Mouse (Mus musculus): Measurements from ENCODE around the gene Sgtb. TPM values are rescaled to one million over a fixed set of nuclear protein-coding genes. Genes with fewer than 3 reads are reported as not detected.

Gene Sgtb
- total RNA-seq, 2 experiments from 2014 or later, result 7.0 to 18.3 TPM

GRCm38 (mm10) chr13:104108651-104109287 is 772 bp upstream of the Sgtb start:
- no peak for DNase-seq (ENCODE audit: low spot score in 2 of 2)

- peak in 1 of 2 experiments; percentile 36 for DNase-seq (ENCODE audit: low spot score in 2 of 2)
Observed at GRCm38 (mm10) chr13:104109816-104110521, 428 bp downstream of the Sgtb start.

- DNase-seq (ENCODE audit: low spot score in 2 of 2), result no peak
Observed at GRCm38 (mm10) chr13:104110526-104110925, 985 bp downstream of the Sgtb start.

- no peak for DNase-seq (ENCODE audit: low spot score in 2 of 2)
Observed at GRCm38 (mm10) chr13:104112266-104112900, 2.8 kb downstream of the Sgtb start.

GRCm38 (mm10) chr13:104113782-104114181 is 4.2 kb downstream of the Sgtb start:
- DNase-seq (ENCODE audit: low spot score in 2 of 2), result no peak

GRCm38 (mm10) chr13:104114827-104115226 is 5.3 kb downstream of the Sgtb start:
- DNase-seq (ENCODE audit: low spot score in 2 of 2), result no peak

GRCm38 (mm10) chr13:104122078-104122840 is 12.7 kb downstream of the Sgtb start:
- no peak for DNase-seq (ENCODE audit: low spot score in 2 of 2)

- DNase-seq (ENCODE audit: low spot score in 2 of 2), result no peak
Observed at GRCm38 (mm10) chr13:104123662-104124381, 14.3 kb downstream of the Sgtb start.

- no peak for DNase-seq (ENCODE audit: low spot score in 2 of 2)
Observed at GRCm38 (mm10) chr13:104132561-104132960, 23.0 kb downstream of the Sgtb start.

- no peak for DNase-seq (ENCODE audit: low spot score in 2 of 2)
Observed at GRCm38 (mm10) chr13:104134510-104135085, 25.1 kb downstream of the Sgtb start.

GRCm38 (mm10) chr13:104139369-104140209 is 30.0 kb downstream of the Sgtb start:
- peak; percentile 69 to 73 for DNase-seq (ENCODE audit: low spot score in 2 of 2)

GRCm38 (mm10) chr13:104144871-104145270 is 35.3 kb downstream of the Sgtb start:
- DNase-seq (ENCODE audit: low spot score in 2 of 2), result no peak

GRCm38 (mm10) chr13:104145646-104146045 is 36.1 kb downstream of the Sgtb start:
- DNase-seq (ENCODE audit: low spot score in 2 of 2), result no peak

- DNase-seq (ENCODE audit: low spot score in 2 of 2), result no peak
Observed at GRCm38 (mm10) chr13:104154180-104154579, 44.6 kb downstream of the Sgtb start.

- no peak for DNase-seq (ENCODE audit: low spot score in 2 of 2)
Observed at GRCm38 (mm10) chr13:104155106-104155505, 45.6 kb downstream of the Sgtb start.

- DNase-seq (ENCODE audit: low spot score in 2 of 2), result no peak
Observed at GRCm38 (mm10) chr13:104155686-104156085, 46.1 kb downstream of the Sgtb start.

GRCm38 (mm10) chr13:104171711-104172110 is 62.2 kb downstream of the Sgtb start:
- no peak for DNase-seq (ENCODE audit: low spot score in 2 of 2)

- no peak for DNase-seq (ENCODE audit: low spot score in 2 of 2)
Observed at GRCm38 (mm10) chr13:104172498-104172897, 63.0 kb downstream of the Sgtb start.

GRCm38 (mm10) chr13:104176874-104177273 is 67.3 kb downstream of the Sgtb start:
- no peak for DNase-seq (ENCODE audit: low spot score in 2 of 2)
